Mouse (Mus musculus) MEL (cell line): Measurements from ENCODE around the gene Plin1. TPM values are rescaled to one million over a fixed set of nuclear protein-coding genes. Genes with fewer than 3 reads are reported as not detected.

Source experiments
- DNase-seq: peaks from one replicate; pipeline ENCODE4 v3.0.0; 2011; ENCODE audit warnings: low read depth, low spot score
- H3K27ac ChIP-seq: 2 replicates; pipeline ENCODE4 v1.5.1; 2012; ENCODE audit warnings: low read depth, mild to moderate bottlenecking, control low read depth, low read length, moderate library complexity; ENCODE audit not compliant: control insufficient read depth
- H3K27me3 ChIP-seq, 2 experiments: fragments of 150-350 bp in 1 of 2; sonication (generic) in 1 of 2; 2 replicates each; pipeline ENCODE4 v1.6.1; 2012; ENCODE audit warnings: low read length in 2 of 2, mild to moderate bottlenecking in 2 of 2, improper control_type of control experiment in 1 of 2, moderate library complexity in 1 of 2; ENCODE audit not compliant: insufficient read depth in 2 of 2, control insufficient read depth in 1 of 2
- H3K36me3 ChIP-seq, 2 experiments: 2 replicates each; pipeline ENCODE4 v1.6.1; 2012 to 2014; ENCODE audit warnings: low read length in 2 of 2, improper control_type of control experiment in 1 of 2, inconsistent platforms in 1 of 2, mild to moderate bottlenecking in 1 of 2; ENCODE audit not compliant: insufficient read depth in 2 of 2, control insufficient read depth in 1 of 2
- H3K4me1 ChIP-seq, 2 experiments: fragments of 150-350 bp in 1 of 2; sonication (generic) in 1 of 2; 2 replicates each; pipeline ENCODE4 v1.6.1; 2012; ENCODE audit warnings: low read length in 2 of 2, improper control_type of control experiment in 1 of 2, mild to moderate bottlenecking in 1 of 2; ENCODE audit not compliant: insufficient read depth in 2 of 2, control insufficient read depth in 1 of 2
- H3K4me3 ChIP-seq, 2 experiments: fragments of 150-350 bp in 1 of 2; sonication (generic) in 1 of 2; 2 replicates each; pipeline ENCODE4 v1.5.1; 2012; ENCODE audit warnings: low read depth in 2 of 2, low read length in 2 of 2, mild to moderate bottlenecking in 2 of 2, moderate library complexity in 2 of 2, control low read depth in 1 of 2, improper control_type of control experiment in 1 of 2; ENCODE audit not compliant: control insufficient read depth in 1 of 2, insufficient read depth in 1 of 2
- H3K79me2 ChIP-seq: 2 replicates; pipeline ENCODE4 v1.6.1; 2012; ENCODE audit warnings: mild to moderate bottlenecking, low read length, moderate library complexity; ENCODE audit not compliant: control insufficient read depth, poor library complexity, insufficient read depth
- H3K9ac ChIP-seq: 2 replicates; pipeline ENCODE4 v1.6.1; 2012; ENCODE audit warnings: low read depth, mild to moderate bottlenecking, control low read depth, low read length, moderate library complexity; ENCODE audit not compliant: control insufficient read depth, poor library complexity, severe bottlenecking
- H3K9me3 ChIP-seq: fragments of 150-350 bp; sonication (generic); replicated peaks from 2 replicates; pipeline ENCODE4 v1.6.1; 2012; ENCODE audit warnings: mild to moderate bottlenecking, low read length, improper control_type of control experiment, moderate library complexity; ENCODE audit not compliant: insufficient read depth
- CHD1 ChIP-seq: IDR thresholded peaks from 2 replicates; pipeline ENCODE4 v1.6.1; 2012; ENCODE audit warnings: low read depth, mild to moderate bottlenecking, inconsistent platforms, low read length, improper control_type of control experiment
- ELF1 ChIP-seq: IDR thresholded peaks from 2 replicates; pipeline ENCODE4 v1.6.1; 2014; ENCODE audit warnings: low read depth, mild to moderate bottlenecking, inconsistent platforms, low read length, improper control_type of control experiment, moderate library complexity
- EP300 ChIP-seq, 2 experiments: IDR thresholded peaks; 2 replicates each; pipeline ENCODE4 v1.6.1; 2011; ENCODE audit warnings: improper control_type of control experiment in 2 of 2, low read length in 2 of 2, low read depth in 1 of 2, mild to moderate bottlenecking in 1 of 2
- ETS1 ChIP-seq: IDR thresholded peaks from 2 replicates; pipeline ENCODE4 v1.6.1; 2012; ENCODE audit warnings: low read depth, mild to moderate bottlenecking, inconsistent platforms, low read length, improper control_type of control experiment, moderate library complexity
- GABPA ChIP-seq: IDR thresholded peaks from 2 replicates; pipeline ENCODE4 v1.6.1; 2012; ENCODE audit warnings: low read depth, mild to moderate bottlenecking, inconsistent platforms, low read length, improper control_type of control experiment, moderate library complexity
- GATA1 ChIP-seq: IDR thresholded peaks from 2 replicates; pipeline ENCODE4 v1.6.1; 2011; ENCODE audit warnings: low read depth, low read length, improper control_type of control experiment
- JUND ChIP-seq: IDR thresholded peaks from 2 replicates; pipeline ENCODE4 v1.6.1; 2011; ENCODE audit warnings: low read depth, mild to moderate bottlenecking, improper control_type of control experiment, low read length
- KAT2A ChIP-seq: conservative IDR thresholded peaks from 2 replicates; pipeline ENCODE4 v1.6.1; 2012; ENCODE audit warnings: low read depth, low read length, improper control_type of control experiment, inconsistent platforms
- MYB ChIP-seq: IDR thresholded peaks from 2 replicates; pipeline ENCODE4 v1.6.1; 2011; ENCODE audit warnings: mild to moderate bottlenecking, low read depth, low read length, improper control_type of control experiment
- NELFE ChIP-seq: IDR thresholded peaks from 2 replicates; pipeline ENCODE4 v1.6.1; 2011; ENCODE audit warnings: low read depth, low read length, improper control_type of control experiment
- POLR2AphosphoS2 ChIP-seq: IDR thresholded peaks from 2 replicates; pipeline ENCODE4 v1.6.1; 2011; ENCODE audit warnings: low read length, improper control_type of control experiment
- RAD21 ChIP-seq: IDR thresholded peaks from 2 replicates; pipeline ENCODE4 v1.6.1; 2011; ENCODE audit warnings: mild to moderate bottlenecking, low read depth, low read length, improper control_type of control experiment
- RCOR1 ChIP-seq: IDR thresholded peaks from 2 replicates; pipeline ENCODE4 v1.6.1; 2012; ENCODE audit warnings: low read depth, mild to moderate bottlenecking, inconsistent platforms, low read length, improper control_type of control experiment
- SIN3A ChIP-seq: IDR thresholded peaks from 2 replicates; pipeline ENCODE4 v1.6.1; 2012; ENCODE audit warnings: low read length, improper control_type of control experiment, inconsistent platforms
- SMC3 ChIP-seq: IDR thresholded peaks from 2 replicates; pipeline ENCODE4 v1.6.1; 2011; ENCODE audit warnings: low read depth, low read length, improper control_type of control experiment
- TAL1 ChIP-seq: IDR thresholded peaks from 2 replicates; pipeline ENCODE4 v1.6.1; 2012; ENCODE audit warnings: mild to moderate bottlenecking, inconsistent platforms, low read length, moderate library complexity, mixed read lengths
- TCF12 ChIP-seq: IDR thresholded peaks from 2 replicates; pipeline ENCODE4 v1.6.1; 2014; ENCODE audit warnings: low read depth, mild to moderate bottlenecking, inconsistent platforms, low read length, improper control_type of control experiment, moderate library complexity
- ZC3H11A ChIP-seq: IDR thresholded peaks from 2 replicates; pipeline ENCODE4 v1.6.1; 2012; ENCODE audit warnings: low read depth, mild to moderate bottlenecking, inconsistent platforms, low read length, improper control_type of control experiment
- ZKSCAN1 ChIP-seq: IDR thresholded peaks from 2 replicates; pipeline ENCODE4 v1.6.1; 2012; ENCODE audit warnings: low read depth, mild to moderate bottlenecking, inconsistent platforms, low read length, improper control_type of control experiment, moderate library complexity
- ZMIZ1 ChIP-seq: IDR thresholded peaks from 2 replicates; pipeline ENCODE4 v1.6.1; 2012; ENCODE audit warnings: low read depth, mild to moderate bottlenecking, inconsistent platforms, low read length, improper control_type of control experiment, moderate library complexity
- ZNF384 ChIP-seq: IDR thresholded peaks from 2 replicates; pipeline ENCODE4 v1.6.1; 2012; ENCODE audit warnings: low read depth, mild to moderate bottlenecking, inconsistent platforms, low read length, improper control_type of control experiment
- polyA plus RNA-seq, 2 experiments: library from polyadenylated mRNA; stranded (reverse) in 1 of 2; unstranded in 1 of 2; fragments of >175 nt in 1 of 2; fragments of >200 nt in 1 of 2; gene quantifications; 2 replicates each; pipeline versions ENCODE4 v1.2.1 to v1.2.4; 2012; ENCODE audit warnings: low replicate concordance in 2 of 2, low read depth in 1 of 2; ENCODE audit not compliant: insufficient read length in 2 of 2, insufficient read depth in 1 of 2, missing spikeins in 1 of 2
- total RNA-seq: library from RNA; depleted of rRNA; stranded (reverse); fragments of 300-350 nt; gene quantifications from 2 replicates; pipeline ENCODE4 v1.2.3, GENCODE M21; 2012

The Plin1 gene
- total and polyA plus RNA-seq, 3 experiments: 0.08 to 0.19 TPM; not detected in 1

DNA sequence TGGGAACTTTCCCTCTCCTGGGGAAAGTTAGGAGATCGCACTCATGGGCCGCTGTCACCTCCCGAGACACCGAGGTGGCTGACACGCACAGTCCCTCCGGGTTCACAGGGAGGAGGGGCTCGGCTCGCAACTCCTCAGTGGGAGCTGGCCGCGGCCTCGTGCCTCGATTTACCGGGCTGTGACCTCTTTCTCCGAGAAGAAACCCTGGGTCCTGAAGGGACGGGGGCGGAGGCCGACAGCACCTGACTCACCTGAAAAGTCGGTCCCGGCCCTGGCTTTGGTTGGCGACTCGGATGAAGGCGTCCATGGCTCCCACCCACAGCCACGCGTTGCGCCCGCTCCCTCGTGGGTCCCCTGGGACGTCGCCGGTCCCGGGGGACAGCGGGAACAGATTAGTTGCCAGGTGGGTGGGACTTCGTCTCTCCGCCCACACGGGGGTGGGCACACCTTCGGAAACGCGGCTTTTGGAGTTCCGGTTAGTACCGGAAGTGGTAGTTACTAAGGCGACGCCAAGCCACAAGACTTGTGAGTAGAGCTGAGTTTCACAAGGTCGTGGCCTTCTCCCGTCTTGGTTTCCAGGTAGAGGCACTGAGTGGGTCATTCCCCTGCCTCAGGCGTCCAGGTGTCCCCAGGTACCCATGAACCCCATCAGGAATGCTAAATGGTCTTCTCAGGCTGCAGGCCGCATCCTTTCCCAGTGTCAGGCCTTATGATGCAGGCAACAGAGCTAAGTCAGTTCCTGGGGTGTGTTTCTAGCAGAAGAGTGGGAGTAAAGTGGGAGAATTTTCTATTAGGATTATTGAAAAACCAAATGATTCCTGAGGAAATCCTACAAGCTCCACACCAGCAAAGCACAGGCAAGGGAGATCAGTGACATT, 10.2 kb upstream of the Plin1 start, which contains the start of the genes Pex11a and Wdr93 (continued):
- no peak for TF ChIP-seq KAT2A
- TF ChIP-seq ETS1: 0 out of 2 replicates have a peak, but pooled peaks have one; percentile 5
- 0 out of 2 replicates have a peak, but pooled peaks have one; percentile 32 for TF ChIP-seq POLR2AphosphoS2
- no peak for TF ChIP-seq ZNF384
- TF ChIP-seq RAD21: no peak
- no peak for TF ChIP-seq ZMIZ1
- no peak for TF ChIP-seq SMC3
- peak; percentile 67 for TF ChIP-seq ELF1

DNA sequence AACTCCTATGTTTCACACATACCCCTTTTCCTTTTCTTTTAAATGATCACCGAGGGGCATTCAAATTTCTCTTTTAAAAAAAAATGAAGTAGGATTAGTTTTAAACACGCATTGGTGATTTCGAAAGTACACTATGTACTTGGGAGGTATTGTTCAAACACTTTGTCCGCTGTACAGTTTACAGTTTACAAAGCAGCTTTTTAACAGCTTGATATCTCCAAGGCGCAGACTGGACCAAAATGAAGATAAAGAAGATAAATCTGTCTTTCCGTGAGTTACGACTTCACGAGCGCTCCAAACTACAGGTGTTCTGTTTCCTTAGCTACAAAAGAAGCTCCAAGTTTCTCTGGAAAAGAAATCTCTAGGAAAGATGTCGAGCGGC, 9.6 kb upstream of the Plin1 start:
- Histone ChIP-seq H3K79me2 (peaks cover 4% of the 10 kb centered on the region; the same call in 1 of the 2 replicates), H3K27me3 (no peaks in the 10 kb centered on the region), H3K9ac (peak overlapping the region; percentile 75), H3K27ac (peak overlapping the region; percentile 42), H3K9me3 (no peaks in the 10 kb centered on the region), H3K4me3 (peak overlapping the region; percentile 66 to 81), H3K4me1 (peaks cover 0 to 22% of the 10 kb centered on the region in 2 experiments; a peak in 3 of 4 replicates), H3K36me3 (peaks cover 0 to 16% of the 10 kb centered on the region in 2 experiments; a peak in 2 of 4 replicates)
- DNase-seq: peak; percentile 53
- no peak for TF ChIP-seq GABPA
- TF ChIP-seq ELF1: no peak
- no peak for TF ChIP-seq JUND
- no peak for TF ChIP-seq NELFE
- TF ChIP-seq EP300 (IDR thresholded peaks at IDR 0.05; ENCODE audit: low read depth in 1 of 2, low read length in 2 of 2): peak; percentile 70 to 81
- peak; percentile 30; the same call in 1 of the 2 replicates for TF ChIP-seq TAL1
- no peak for TF ChIP-seq CHD1
- TF ChIP-seq MYB: peak; percentile 50; the same call in 1 of the 2 replicates
- peak; percentile 78 for TF ChIP-seq ETS1
- TF ChIP-seq SMC3: no peak
- no peak for TF ChIP-seq ZC3H11A
- peak; percentile 40; the same call in 1 of the 2 replicates for TF ChIP-seq SIN3A
- no peak for TF ChIP-seq ZNF384
- 0 out of 2 replicates have a peak, but pooled peaks have one; percentile 46 for TF ChIP-seq RCOR1
- TF ChIP-seq GATA1: peak; percentile 89
- TF ChIP-seq TCF12: peak; percentile 90
- no peak for TF ChIP-seq ZKSCAN1
